Mouse (Mus musculus) lung, adult 10 weeks (tissue): ENCODE data around the gene Rpl4. TPM values are rescaled to one million over a fixed set of nuclear protein-coding genes. Genes with fewer than 3 reads are reported as not detected.

Source experiments
- polyA plus RNA-seq: library from polyadenylated mRNA; stranded (reverse); fragments of 350-450 nt; fragmentation: Illumina TruSeq; extraction: RNeasy Lipid Tissue Mini Kit (QIAGEN cat#74804); gene quantifications from one replicate; pipeline ENCODE4 v1.2.3, GENCODE M21; 2014; ENCODE audit warnings: low read depth, low replicate concordance; ENCODE audit not compliant: insufficient read depth

The Rpl4 gene
- 757 TPM for polyA plus RNA-seq

DNA sequence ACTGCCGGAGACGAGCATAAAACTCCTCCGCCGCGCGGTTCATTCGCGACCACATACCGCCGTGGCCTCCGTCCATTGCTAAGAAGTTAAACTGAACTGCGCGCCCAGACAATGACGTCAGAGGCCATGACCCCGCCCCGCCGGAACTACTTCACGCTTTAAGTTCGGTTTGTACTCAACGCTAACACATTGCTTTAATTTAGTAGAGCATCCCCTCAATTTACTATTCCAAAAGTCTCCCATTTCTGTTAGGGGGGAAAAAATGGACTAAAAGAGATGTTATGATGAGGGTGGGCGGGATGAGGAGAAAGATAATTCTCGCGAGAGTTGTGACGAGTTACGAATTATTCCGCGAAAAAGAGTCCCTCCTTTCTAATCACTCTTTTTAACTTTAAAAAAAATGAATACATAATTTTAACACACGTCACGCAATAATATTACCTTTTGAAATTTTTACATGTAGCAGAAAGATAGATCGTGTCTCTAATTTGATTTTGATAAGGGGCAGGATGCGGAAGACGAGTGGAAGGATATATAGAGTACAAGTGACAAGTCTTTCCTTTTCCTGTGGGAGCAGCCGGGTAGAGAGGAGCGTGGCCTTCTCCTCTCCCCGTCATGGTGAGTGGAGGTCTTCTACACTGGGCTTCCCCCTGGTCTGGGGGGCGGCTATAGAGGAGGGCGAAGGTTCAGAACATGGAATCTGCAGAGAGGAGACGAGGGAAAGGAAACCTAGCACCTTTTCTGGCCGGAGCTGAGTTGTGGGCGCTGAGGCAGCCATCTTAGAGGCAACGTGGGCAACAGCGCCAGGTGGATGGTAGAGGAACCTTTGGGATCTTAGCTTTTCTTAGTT lies at the start of gene Rpl4, which contains the start of gene Zwilch:
TSS of gene Rpl4 (plus strand) at position 560 of the 850 bp plus-strand sequence.
TSS of gene Zwilch (minus strand) at position 289 of the 850 bp plus-strand sequence.

GRCm38 (mm10) chr9:64178974-64179646 lies 5.9 kb downstream of the Rpl4 start, which contains the start of gene Snapc5:
Gene Snapc5, plus strand, starts transcription at chr9:64179274.

Other genes with a start within 250 kb of the Rpl4 start
- 53.1 TPM for gene Smad6, start 151.3 kb upstream of the Rpl4 start, polyA plus RNA-seq
- gene Lctl, start 56.2 kb upstream of the Rpl4 start, polyA plus RNA-seq = 0.32 TPM
- gene Zwilch, start 271 bp upstream of the Rpl4 start, polyA plus RNA-seq = 0.46 TPM
- 42.6 TPM for gene Snapc5, start 5.9 kb downstream of the Rpl4 start, polyA plus RNA-seq
- 0.21 TPM for gene Uchl4, start 61.8 kb downstream of the Rpl4 start, polyA plus RNA-seq
- gene Map2k1, start 80.3 kb downstream of the Rpl4 start, polyA plus RNA-seq = 42.0 TPM
- 27.4 TPM for gene Tipin, start 108.2 kb downstream of the Rpl4 start, polyA plus RNA-seq
- 7.0 TPM for gene Dis3l, start 167.9 kb downstream of the Rpl4 start, polyA plus RNA-seq
- gene Megf11, start 212.3 kb downstream of the Rpl4 start, polyA plus RNA-seq = 0.12 TPM